Mouse (Mus musculus) heart, postnatal 25 days (tissue): ENCODE results near the gene Itgb2. TPM values are rescaled to one million over a fixed set of nuclear protein-coding genes. Genes with fewer than 3 reads are reported as not detected.

Source experiments
- DNase-seq: peaks from one replicate; pipeline ENCODE4 v3.0.0; 2022; ENCODE audit warnings: low spot score
- intact Hi-C: fragments of 180-260 bp; cut with DNase I; formaldehyde crosslinking; loops from one replicate; pipeline ENCODE4 v1.15.1; 2025
- total RNA-seq, 2 experiments: library from RNA; stranded (reverse); gene quantifications; 2 replicates each; pipeline ENCODE4 v1.2.3; 2021

Itgb2 gene
- total RNA-seq = 1 to 10 TPM; 6.1 to 6.4 TPM

- intact Hi-C loops = no loop called here
Measured at GRCm38 (mm10) chr10:77530140-77530539, at the start of gene Itgb2. Itgb2 (plus strand) TSS chr10:77530252.

GRCm38 (mm10) chr10:77481814-77482213 is 48.2 kb upstream of the Itgb2 start:
- intact Hi-C loops = no loop called here
- no peak for DNase-seq

More at GRCm38 (mm10) chr10:77530140-77530539, at the start of gene Itgb2:
- DNase-seq = no peak

GRCm38 (mm10) chr10:77484205-77484935 is 45.7 kb upstream of the Itgb2 start:
- peak; percentile 76 for DNase-seq
- intact Hi-C loops = no loop called here

GRCm38 (mm10) chr10:77485786-77486185 is 44.3 kb upstream of the Itgb2 start:
- DNase-seq = no peak
- intact Hi-C loops = no loop called here

GRCm38 (mm10) chr10:77488168-77488567 is 41.9 kb upstream of the Itgb2 start:
- intact Hi-C loops = no loop called here
- no peak for DNase-seq

- DNase-seq = no peak
- intact Hi-C loops = no loop called here
Measured at GRCm38 (mm10) chr10:77491585-77491984, 38.5 kb upstream of the Itgb2 start.

- intact Hi-C loops = no loop called here
- DNase-seq = no peak
Measured at GRCm38 (mm10) chr10:77492885-77493284, 37.2 kb upstream of the Itgb2 start.

GRCm38 (mm10) chr10:77497185-77497584 is 32.9 kb upstream of the Itgb2 start:
- no peak for DNase-seq
- intact Hi-C loops = no loop called here

- intact Hi-C loops = no loop called here
- no peak for DNase-seq
Measured at GRCm38 (mm10) chr10:77498254-77498653, 31.8 kb upstream of the Itgb2 start.

GRCm38 (mm10) chr10:77500636-77501035 is 29.4 kb upstream of the Itgb2 start:
- no peak for DNase-seq
- intact Hi-C loops = no loop called here

GRCm38 (mm10) chr10:77502967-77503922 is 26.8 kb upstream of the Itgb2 start:
- no peak for DNase-seq
- intact Hi-C loops = no loop called here

- intact Hi-C loops = no loop called here
- DNase-seq = no peak
Measured at GRCm38 (mm10) chr10:77504143-77504542, 25.9 kb upstream of the Itgb2 start.

GRCm38 (mm10) chr10:77506526-77506925 is 23.5 kb upstream of the Itgb2 start:
- no peak for DNase-seq
- intact Hi-C loops = loop anchor here (5.0 kb wide), 1 partner anchor 69 kb away; no protein-coding TSS in a partner anchor

- intact Hi-C loops = loop anchor here (5.0 kb wide), 1 partner anchor 70 kb away; no protein-coding TSS in a partner anchor
- peak; percentile 69 for DNase-seq
Measured at GRCm38 (mm10) chr10:77506961-77507577, 23.0 kb upstream of the Itgb2 start.

GRCm38 (mm10) chr10:77507779-77508178 is 22.3 kb upstream of the Itgb2 start:
- no peak for DNase-seq
- intact Hi-C loops = loop anchor here (2.0 to 5.0 kb wide), 2 partner anchors 70 to 89 kb away; partner anchors contain the start of gene Adarb1

- DNase-seq = no peak
- intact Hi-C loops = loop anchor here (1.0 to 5.0 kb wide), 5 partner anchors 71 to 225 kb away; partner anchors contain the start of gene Adarb1
Measured at GRCm38 (mm10) chr10:77508744-77509143, 21.3 kb upstream of the Itgb2 start.

- DNase-seq = peak; percentile 66
- intact Hi-C loops = loop anchor here (1.0 to 5.0 kb wide), 5 partner anchors 72 to 226 kb away; partner anchors contain the start of gene Adarb1
Measured at GRCm38 (mm10) chr10:77509403-77510187, 20.5 kb upstream of the Itgb2 start.

- intact Hi-C loops = no loop called here
- no peak for DNase-seq
Measured at GRCm38 (mm10) chr10:77510225-77510982, 19.6 kb upstream of the Itgb2 start.
